Mouse (Mus musculus): ENCODE measurements around the gene Supt6.
"Not testable (repeated sequence)": the region's sequence is repeated elsewhere in the genome, so short reads cannot be mapped to it uniquely, and the experiment has no call there.

Supt6 gene

GRCm38 (mm10) chr11:78215709-78216317, 30.0 kb downstream of the Supt6 start:
- DNase-seq (ENCODE audit: low spot score) = no peak

GRCm38 (mm10) chr11:78213086-78213817, 32.5 kb downstream of the Supt6 start:
- DNase-seq (ENCODE audit: low spot score) = no peak

GRCm38 (mm10) chr11:78211513-78211912, 34.3 kb downstream of the Supt6 start:
- no peak for DNase-seq (ENCODE audit: low spot score)

- DNase-seq (ENCODE audit: low spot score) = no peak
These were observed 35.2 kb downstream of the Supt6 start for GRCm38 (mm10) chr11:78210615-78211014.

GRCm38 (mm10) chr11:78209886-78210285, 35.9 kb downstream of the Supt6 start:
- no peak for DNase-seq (ENCODE audit: low spot score)

GRCm38 (mm10) chr11:78207190-78207589, 38.6 kb downstream of the Supt6 start:
- no peak for DNase-seq (ENCODE audit: low spot score)

GRCm38 (mm10) chr11:78205361-78206206, 40.2 kb downstream of the Supt6 start:
- peak; percentile 52 for DNase-seq (ENCODE audit: low spot score)

- no peak for DNase-seq (ENCODE audit: low spot score)
These were observed 41.5 kb downstream of the Supt6 start for GRCm38 (mm10) chr11:78204287-78204686.

- no peak for DNase-seq (ENCODE audit: low spot score)
These were observed 43.4 kb downstream of the Supt6 start for GRCm38 (mm10) chr11:78202372-78202771.

GRCm38 (mm10) chr11:78195101-78195863, 50.5 kb downstream of the Supt6 start:
- no peak for DNase-seq (ENCODE audit: low spot score)

GRCm38 (mm10) chr11:78194411-78195100, 51.2 kb downstream of the Supt6 start:
- DNase-seq (ENCODE audit: low spot score) = peak; percentile 81

- no peak for DNase-seq (ENCODE audit: low spot score)
These were observed 52.7 kb downstream of the Supt6 start, which contains the start of gene Proca1 for GRCm38 (mm10) chr11:78193113-78193512. Gene Proca1 (plus strand): TSS chr11:78193392.

GRCm38 (mm10) chr11:78190041-78190440, 55.7 kb downstream of the Supt6 start:
- DNase-seq (ENCODE audit: low spot score) = no peak

- peak; percentile 94 for DNase-seq (ENCODE audit: low spot score)
These were observed 56.4 kb downstream of the Supt6 start for GRCm38 (mm10) chr11:78189234-78190040.

- DNase-seq (ENCODE audit: low spot score) = peak; percentile 90
These were observed 57.2 kb downstream of the Supt6 start, which contains the start of gene Rab34 for GRCm38 (mm10) chr11:78188331-78189233. Gene Rab34 (plus strand): TSS chr11:78188430.

GRCm38 (mm10) chr11:78184702-78185101, 61.1 kb downstream of the Supt6 start:
- DNase-seq (ENCODE audit: low spot score) = not testable (repeated sequence)

- DNase-seq (ENCODE audit: low spot score) = no peak
These were observed 61.8 kb downstream of the Supt6 start for GRCm38 (mm10) chr11:78183884-78184514.

GRCm38 (mm10) chr11:78182961-78183844, 62.6 kb downstream of the Supt6 start, which contains the start of gene Rpl23a:
Gene Rpl23a (minus strand): TSS chr11:78183584.
- DNase-seq (ENCODE audit: low spot score) = peak; percentile 97
